31 mouse cellular contexts compared by ENCODE assay signal in the genomic region with DNA sequence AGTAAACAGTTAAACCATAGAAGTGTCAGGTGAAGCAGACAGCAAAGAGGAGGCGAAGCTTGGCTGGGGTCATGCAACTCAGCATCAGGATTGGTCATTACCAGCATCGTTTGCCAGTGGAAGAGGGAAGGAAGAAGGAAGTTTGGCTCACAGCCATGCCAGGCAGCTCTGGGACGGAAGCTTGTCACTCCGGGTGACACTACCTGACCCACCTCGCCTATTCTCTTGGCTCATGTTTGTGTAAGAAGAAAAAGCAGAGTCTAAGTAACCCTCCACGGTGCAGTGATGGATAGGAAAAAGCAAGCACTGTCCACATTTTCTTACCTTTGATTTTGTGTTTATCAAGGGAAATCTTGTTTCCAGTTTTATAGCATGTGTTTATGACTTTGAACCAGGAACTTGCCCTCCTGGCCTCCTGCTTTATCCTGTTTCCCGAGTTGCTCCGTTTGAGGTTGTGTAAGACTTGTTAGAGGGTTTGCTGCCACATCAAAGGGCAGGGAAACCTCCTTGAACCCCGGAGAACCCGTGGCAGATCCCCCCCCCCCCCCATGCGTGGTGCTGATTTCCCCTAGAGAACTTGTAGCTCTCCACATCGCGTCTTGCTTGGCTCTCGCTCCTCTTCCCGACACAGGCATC. TPM values are rescaled to one million over a fixed set of nuclear protein-coding genes. Genes with fewer than 3 reads are reported as not detected.
A peak's percentile ranks its signal among the peaks of the same experiment; 100 is the strongest.
DNase-seq lines count a peak whose midpoint lies in the region; ATAC-seq and TF ChIP-seq lines count a peak whose summit lies in the region.
"Had no signal": no experiment of that assay in that cellular context is flagged by ENCODE, and none has a peak within 500 bp of the region (broad histone marks: within the 10 kb centered on the region; RNA-seq: fewer than 3 reads in every experiment).

No protein-coding gene starts in this region.

- H3K36me3 ChIP-seq in thymus, adult 2 months (ENCODE audit: control insufficient read depth, insufficient read depth, low read length): no peaks in the 10 kb centered on the region
- no peaks in the 10 kb centered on the region for H3K36me3 ChIP-seq in heart, adult 2 months (ENCODE audit: control insufficient read depth, insufficient read depth, low read length)
- H3K36me3 ChIP-seq: embryonic facial prominence, embryonic 10.5 days; forebrain, embryonic 10.5 days; hindbrain, embryonic 15.5 days; limb, embryonic 12.5 days; liver, embryonic 13.5 days; midbrain, embryonic 13.5 days; neural tube, embryonic 13.5 days; stomach, embryonic 15.5 days had no signal

- DNase-seq in thymus, postnatal 0 days (ENCODE audit: low spot score): peak; percentile 51
- no peak for DNase-seq in thymus, adult 2 months
- DNase-seq in thymus, postnatal 36 days: peak; percentile 19 to 39
- no peak for DNase-seq in c-Kit-positive CD71-positive TER-119-positive erythroid progenitor cells, embryonic 14.5 days (ENCODE audit: low spot score)
- DNase-seq in B cell, adult 2 months: no peak
- DNase-seq in heart, adult 2 months: no peak
- DNase-seq: adrenal gland, postnatal 14 days; cerebellum, adult 9-11 months; gastrocnemius, postnatal 10 days; heart, adult 18-20 months; kidney, adult 2 months; liver, embryonic 13.5 days; lung, embryonic 14.5 days; retina, postnatal 1 day; right cerebral cortex, postnatal 4 days had no signal

- TF ChIP-seq EP300 in heart, adult 2 months (IDR thresholded peaks at IDR 0.05; ENCODE audit: insufficient read depth, low read depth, low read length): no peak

- 6% methylated on average over 15 of the region's 15 CpGs for WGBS in thymus, adult 2 months
- 18% methylated on average over 15 of the region's 15 CpGs for whole genome bisulfite sequencing in heart, adult 2 months

- H3K4me1 ChIP-seq in thymus, adult 2 months (replicated peaks; ENCODE audit: control insufficient read depth, insufficient read depth, low read length): peaks cover 11% of the 10 kb centered on the region
- peaks cover 4% of the 10 kb centered on the region; the same call in 1 of the 2 replicates for H3K4me1 ChIP-seq in heart, adult 2 months (ENCODE audit: control insufficient read depth, insufficient read depth, low read length)
- H3K4me1 ChIP-seq: embryonic facial prominence, embryonic 10.5 days; forebrain, embryonic 10.5 days; hindbrain, embryonic 15.5 days; midbrain, embryonic 13.5 days; neural tube, embryonic 13.5 days; stomach, embryonic 15.5 days had no signal

- ATAC-seq in hematopoietic stem cell, adult 5-6 weeks (replicated peaks in 1 of 2; ENCODE audit: insufficient read depth in 1 of 2, low FRiP score in 2 of 2, low TSS enrichment in 1 of 2, low read depth in 1 of 2, poor library complexity in 2 of 2, severe bottlenecking in 2 of 2): peak; percentile 22 to 36; a peak in 1 of 4 replicates
- peak; percentile 23; the same call in 1 of the 2 replicates for ATAC-seq in megakaryocyte progenitor cell, adult 5-6 weeks (replicated peaks; ENCODE audit: poor library complexity)
- ATAC-seq: forebrain, embryonic 16.5 days; midbrain, embryonic 13.5 days had no signal

- no peak overlapping the region for H3K4me3 ChIP-seq in thymus, adult 2 months (ENCODE audit: control insufficient read depth, insufficient read depth, low read length)
- no peak overlapping the region for H3K4me3 ChIP-seq in heart, adult 2 months
- H3K4me3 ChIP-seq: embryonic facial prominence, embryonic 10.5 days; forebrain, embryonic 10.5 days; hindbrain, embryonic 15.5 days; limb, embryonic 12.5 days; liver, embryonic 13.5 days; megakaryocyte, embryonic 14.5 days; midbrain, embryonic 13.5 days; neural tube, embryonic 13.5 days; stomach, embryonic 15.5 days had no signal

- no peak overlapping the region for H3K9ac ChIP-seq in heart, adult 2 months (ENCODE audit: low read depth, low read length)
- H3K9ac ChIP-seq: hindbrain, embryonic 15.5 days; limb, embryonic 12.5 days; liver, embryonic 13.5 days; lung, embryonic 14.5 days; midbrain, embryonic 13.5 days; neural tube, embryonic 13.5 days; stomach, embryonic 15.5 days had no signal

- TF ChIP-seq CTCF in thymus, adult 2 months (IDR thresholded peaks at IDR 0.05; ENCODE audit: borderline replicate concordance, control insufficient read depth, extremely low read depth, insufficient read depth, low read length, poor library complexity): no peak
- no peak for TF ChIP-seq CTCF in heart, adult 2 months (IDR thresholded peaks at IDR 0.05)

- intact Hi-C loops in heart, adult 2 months (cut with DNase I): no loop called here

- no peak for TF ChIP-seq POLR2A in thymus, adult 2 months (IDR thresholded peaks at IDR 0.05; ENCODE audit: control insufficient read depth, extremely low read depth, insufficient read depth, low read length, poor library complexity)
- no peak for TF ChIP-seq POLR2A in heart, adult 2 months (IDR thresholded peaks at IDR 0.05; ENCODE audit: insufficient read depth, low read depth, low read length)

- H3K27me3 ChIP-seq in thymus, adult 2 months (ENCODE audit: control insufficient read depth, insufficient read depth, low read length): peaks cover 4% of the 10 kb centered on the region
- no peaks in the 10 kb centered on the region for H3K27me3 ChIP-seq in heart, adult 2 months (ENCODE audit: control insufficient read depth, insufficient read depth, low read length)
- H3K27me3 ChIP-seq: limb, embryonic 12.5 days; stomach, embryonic 15.5 days had no signal

- no peak overlapping the region for H3K27ac ChIP-seq in thymus, adult 2 months (ENCODE audit: control insufficient read depth, insufficient read depth, low read length)
- no peak overlapping the region for H3K27ac ChIP-seq in heart, adult 2 months
- H3K27ac ChIP-seq: embryonic facial prominence, embryonic 10.5 days; forebrain, embryonic 10.5 days; hindbrain, embryonic 15.5 days; kidney, postnatal 0 days; limb, embryonic 12.5 days; liver, embryonic 13.5 days; midbrain, embryonic 13.5 days; neural tube, embryonic 13.5 days; stomach, embryonic 15.5 days had no signal

- no peaks in the 10 kb centered on the region for H3K79me2 ChIP-seq in heart, adult 2 months (replicated peaks; ENCODE audit: control insufficient read depth, insufficient read depth, low read length)

RNA-seq across cellular contexts. Expression of a gene that starts 6.7 kb away (rescaled TPM):
- not detected in 2 replicates for polyA plus RNA-seq in thymus, postnatal 0 days (2015; fragmentation: Nextera tagmentation; extraction: Ambion mirVana)
- polyA plus RNA-seq in thymus, adult 2 months (2012; rRNA removed): 0.08 TPM in 1 of 2 replicates, not detected in the other
- not detected in 2 replicates for total RNA-seq in hematopoietic stem cell, adult 5-6 weeks (2017)
- not detected in 2 replicates for total RNA-seq in megakaryocyte progenitor cell, adult 5-6 weeks (2015)
- total RNA-seq in megakaryocyte progenitor cell, adult 5-6 weeks (2017): not detected in 2 replicates
- total RNA-seq in heart, adult 2 months (2021): not detected
- not detected in 2 replicates for polyA plus RNA-seq in heart, adult 2 months (2012; rRNA removed)
- total RNA-seq: adrenal gland, postnatal 14 days; gastrocnemius, postnatal 10 days; heart, adult 18-20 months; heart, postnatal 25 days had no signal
- polyA plus RNA-seq: forebrain, embryonic 10.5 days; forebrain, embryonic 16.5 days; hindbrain, embryonic 15.5 days; lung, embryonic 14.5 days; midbrain, embryonic 13.5 days; neural tube, embryonic 13.5 days had no signal

RNA-seq across cellular contexts. Expression of a gene that starts 6.8 kb away (rescaled TPM):
- 0.27 and 0.42 TPM in 2 replicates for polyA plus RNA-seq in thymus, postnatal 0 days (2015; fragmentation: Nextera tagmentation; extraction: Ambion mirVana)
- 0.70 and 0.75 TPM in 2 replicates for polyA plus RNA-seq in thymus, adult 2 months (2012; rRNA removed)
- 0.69 TPM in 1 of 2 replicates, not detected in the other for total RNA-seq in hematopoietic stem cell, adult 5-6 weeks (2017)
- 0.02 TPM in 1 of 2 replicates, not detected in the other for total RNA-seq in megakaryocyte progenitor cell, adult 5-6 weeks (2015)
- total RNA-seq in megakaryocyte progenitor cell, adult 5-6 weeks (2017): not detected in 2 replicates
- total RNA-seq in heart, adult 2 months (2021): under 1 TPM; 0.34 to 0.91 TPM
- polyA plus RNA-seq in heart, adult 2 months (2012; rRNA removed): 0.53 and 0.80 TPM in 2 replicates

RNA-seq across cellular contexts. Expression of a gene that starts 19.4 kb away (rescaled TPM):
- polyA plus RNA-seq in thymus, postnatal 0 days (2015; fragmentation: Nextera tagmentation; extraction: Ambion mirVana): 0.36 and 1.1 TPM in 2 replicates
- polyA plus RNA-seq in thymus, adult 2 months (2012; rRNA removed): 0.91 and 1.5 TPM in 2 replicates
- 0.81 TPM in 1 of 2 replicates, not detected in the other for total RNA-seq in hematopoietic stem cell, adult 5-6 weeks (2017)
- total RNA-seq in megakaryocyte progenitor cell, adult 5-6 weeks (2015): 0.25 and 0.34 TPM in 2 replicates
- total RNA-seq in megakaryocyte progenitor cell, adult 5-6 weeks (2017): 2.7 TPM in 1 of 2 replicates, not detected in the other
- under 1 TPM; 0.37 to 0.43 TPM for total RNA-seq in heart, adult 2 months (2021)
- polyA plus RNA-seq in heart, adult 2 months (2012; rRNA removed): 0.39 and 1.5 TPM in 2 replicates

RNA-seq across cellular contexts. Expression of a gene that starts 19.6 kb away (rescaled TPM):
- 929 and 986 TPM in 2 replicates for polyA plus RNA-seq in thymus, postnatal 0 days (2015; fragmentation: Nextera tagmentation; extraction: Ambion mirVana)
- 407 and 566 TPM in 2 replicates for polyA plus RNA-seq in thymus, adult 2 months (2012; rRNA removed)
- total RNA-seq in hematopoietic stem cell, adult 5-6 weeks (2017): 39.5 and 52.7 TPM in 2 replicates
- total RNA-seq in megakaryocyte progenitor cell, adult 5-6 weeks (2015): 194 and 224 TPM in 2 replicates
- total RNA-seq in megakaryocyte progenitor cell, adult 5-6 weeks (2017): 30.5 and 42.9 TPM in 2 replicates
- total RNA-seq in heart, adult 2 months (2021): 1,000 to 10,000 TPM; 2,451 to 2,926 TPM
- polyA plus RNA-seq in heart, adult 2 months (2012; rRNA removed): 1,535 and 1,905 TPM in 2 replicates

RNA-seq across cellular contexts. Expression of a gene that starts 20.1 kb away (rescaled TPM):
- polyA plus RNA-seq in thymus, postnatal 0 days (2015; fragmentation: Nextera tagmentation; extraction: Ambion mirVana): not detected in 2 replicates
- not detected in 2 replicates for polyA plus RNA-seq in thymus, adult 2 months (2012; rRNA removed)
- not detected in 2 replicates for total RNA-seq in hematopoietic stem cell, adult 5-6 weeks (2017)
- total RNA-seq in megakaryocyte progenitor cell, adult 5-6 weeks (2015): not detected in 2 replicates
- not detected in 2 replicates for total RNA-seq in megakaryocyte progenitor cell, adult 5-6 weeks (2017)
- total RNA-seq in heart, adult 2 months (2021): not detected
- not detected in 2 replicates for polyA plus RNA-seq in heart, adult 2 months (2012; rRNA removed)
- total RNA-seq: adrenal gland, postnatal 14 days; gastrocnemius, postnatal 10 days; heart, adult 18-20 months; heart, postnatal 25 days; layer of hippocampus, postnatal 14 days had no signal
- polyA plus RNA-seq: cortical plate, adult 2 months; embryonic facial prominence, embryonic 10.5 days; forebrain, embryonic 10.5 days; forebrain, embryonic 16.5 days; heart, embryonic 14.5 days; hindbrain, embryonic 15.5 days; kidney, adult 2 months; kidney, postnatal 0 days; limb, embryonic 12.5 days; liver, embryonic 13.5 days; lung, embryonic 14.5 days; midbrain, embryonic 13.5 days; neural tube, embryonic 13.5 days; stomach, embryonic 15.5 days had no signal

Comparison
In these comparisons a context has a peak if more than half of its experiments do, and no peak if none do; other contexts are left out.
1. DNase-seq: peak in thymus, postnatal 0 days (single experiment) and thymus, postnatal 36 days (2 of 2); none in thymus, adult 2 months (single experiment), c-Kit-positive CD71-positive TER-119-positive erythroid progenitor cells, embryonic 14.5 days (single experiment), B cell, adult 2 months (0 of 2) and heart, adult 2 months (0 of 2).